Mouse (Mus musculus) olfactory bulb, adult 2 months (tissue): ENCODE results near the gene Nrde2.

ENCODE experiments used
- CTCF ChIP-seq: fragments of 200-500 bp; IDR thresholded peaks from 2 replicates; pipeline ENCODE4 v1.5.1; 2012; ENCODE audit warnings: low read depth, mild to moderate bottlenecking, low read length, moderate library complexity; ENCODE audit not compliant: insufficient read depth
- POLR2A ChIP-seq: fragments of 200-500 bp; IDR thresholded peaks from 2 replicates; pipeline ENCODE4 v1.6.1; 2012; ENCODE audit warnings: mild to moderate bottlenecking, low read depth, low read length, moderate library complexity; ENCODE audit not compliant: insufficient read depth

DNA sequence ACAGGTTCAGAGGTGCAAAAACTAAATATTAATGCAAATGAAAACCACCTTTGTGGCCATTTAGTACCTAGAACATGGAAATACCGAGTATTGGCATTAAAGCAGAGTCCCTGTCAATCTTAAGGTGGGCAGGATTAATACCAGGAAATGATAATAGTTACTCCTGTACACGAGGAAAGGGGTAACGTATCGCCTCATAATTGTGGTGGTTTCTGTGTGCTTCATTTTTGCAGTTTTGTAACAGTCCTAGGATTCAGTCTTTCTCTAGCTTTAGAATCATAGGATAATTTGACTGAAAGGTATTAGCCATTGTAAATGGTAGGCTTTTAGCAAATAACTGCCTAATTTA lies 41.9 kb upstream of the Nrde2 start:
- TF ChIP-seq CTCF: no peak
- TF ChIP-seq POLR2A: no peak
